Mouse (Mus musculus) left cerebral cortex, adult 18-20 months (tissue): ENCODE data around the gene Zfr. TPM values are rescaled to one million over a fixed set of nuclear protein-coding genes. Genes with fewer than 3 reads are reported as not detected.

ENCODE experiments used
- DNase-seq, 2 experiments: peaks; one replicate each; pipeline ENCODE4 v3.0.0; 2021 to 2022; ENCODE audit warnings: low spot score in 2 of 2, mixed read lengths in 1 of 2
- long read RNA-seq, 2 experiments: library from polyadenylated mRNA; stranded (forward); transcript quantifications; one replicate each; pipeline ENCODE4 v2.0.0; 2021
- total RNA-seq, 2 experiments: library from RNA; stranded (reverse); gene quantifications; 2 replicates each; pipeline ENCODE4 v1.2.3; 2021

Zfr gene
- 100 to 1,000 TPM; 334 to 364 TPM for total RNA-seq
- long read RNA-seq, experiment 1, full-length matches to known transcripts, result 69 of 282 reads
- long read RNA-seq, experiment 1, partial matches to known transcripts, result 150 of 282 reads
- long read RNA-seq, experiment 1, other reads (novel, unspliced or antisense), result 63 of 282 reads
- long read RNA-seq, experiment 2, full-length matches to known transcripts, result 38 of 148 reads
- long read RNA-seq, experiment 2, partial matches to known transcripts, result 79 of 148 reads
- long read RNA-seq, experiment 2, other reads (novel, unspliced or antisense), result 31 of 148 reads

DNA sequence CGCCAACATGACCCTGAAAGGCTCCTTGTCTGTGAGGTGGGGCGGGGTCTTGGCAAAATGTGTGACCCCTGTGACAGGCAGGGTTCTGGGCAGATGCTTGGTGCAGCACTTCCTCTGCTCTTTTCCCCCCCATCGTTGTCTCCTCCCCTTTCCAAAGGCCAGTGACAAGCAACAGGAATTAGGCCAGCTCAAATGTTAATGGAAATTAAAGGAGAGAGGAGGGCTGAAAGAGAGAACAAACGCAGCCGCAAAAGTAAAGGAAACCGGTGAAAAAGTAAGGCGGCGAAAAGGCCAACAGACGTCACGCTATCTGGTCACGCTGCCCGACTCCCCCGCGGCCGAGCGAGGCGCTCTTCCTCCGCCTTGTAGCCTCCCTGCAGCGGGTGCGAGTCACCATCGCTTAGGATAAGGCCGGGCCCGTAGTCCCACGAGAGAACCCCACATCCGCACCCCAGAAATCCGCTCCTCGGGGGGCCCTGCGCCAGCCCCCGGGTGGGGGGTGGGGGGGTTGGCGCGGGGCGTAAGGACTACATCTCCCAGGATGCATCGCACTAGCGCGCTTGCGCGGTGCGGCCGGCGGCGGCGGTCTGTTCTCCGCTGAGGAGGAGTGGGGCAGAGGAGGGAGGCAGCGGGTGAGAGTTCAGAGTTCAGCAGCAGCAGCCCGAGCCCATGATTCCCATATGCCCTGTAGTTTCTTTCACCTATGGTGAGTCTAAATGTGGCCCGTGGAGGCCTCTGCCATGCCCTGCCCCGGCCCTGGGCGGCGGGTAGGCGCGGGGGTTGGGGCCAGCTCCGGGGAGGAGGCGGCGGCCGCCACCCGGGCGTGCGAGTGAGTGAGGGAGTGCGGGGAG lies at the start of gene Zfr:
Gene Zfr (plus strand): TSS at position 590 of the 851 bp plus-strand sequence.
- peak; percentile 87 to 92 for DNase-seq

DNA sequence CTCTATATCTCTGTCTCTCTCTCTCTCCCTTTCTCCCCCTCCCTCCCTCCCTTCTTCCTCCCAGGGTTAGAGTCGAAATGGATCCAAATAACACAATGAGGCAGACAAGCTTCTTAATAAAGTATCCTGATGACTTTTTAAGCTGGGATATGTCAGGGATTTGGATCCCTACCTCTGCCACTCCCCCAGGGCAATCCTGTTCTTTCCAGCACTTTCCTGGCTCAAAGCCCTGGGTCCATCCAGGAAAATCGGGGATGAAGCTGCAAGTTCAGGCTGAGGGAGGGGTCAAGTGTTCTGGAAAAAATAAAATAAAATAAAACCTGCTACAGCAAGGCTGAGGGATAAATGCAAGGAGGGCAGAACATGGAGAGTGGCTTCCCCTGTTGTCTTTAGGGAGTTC lies 49.7 kb upstream of the Zfr start:
- no peak for DNase-seq

DNA sequence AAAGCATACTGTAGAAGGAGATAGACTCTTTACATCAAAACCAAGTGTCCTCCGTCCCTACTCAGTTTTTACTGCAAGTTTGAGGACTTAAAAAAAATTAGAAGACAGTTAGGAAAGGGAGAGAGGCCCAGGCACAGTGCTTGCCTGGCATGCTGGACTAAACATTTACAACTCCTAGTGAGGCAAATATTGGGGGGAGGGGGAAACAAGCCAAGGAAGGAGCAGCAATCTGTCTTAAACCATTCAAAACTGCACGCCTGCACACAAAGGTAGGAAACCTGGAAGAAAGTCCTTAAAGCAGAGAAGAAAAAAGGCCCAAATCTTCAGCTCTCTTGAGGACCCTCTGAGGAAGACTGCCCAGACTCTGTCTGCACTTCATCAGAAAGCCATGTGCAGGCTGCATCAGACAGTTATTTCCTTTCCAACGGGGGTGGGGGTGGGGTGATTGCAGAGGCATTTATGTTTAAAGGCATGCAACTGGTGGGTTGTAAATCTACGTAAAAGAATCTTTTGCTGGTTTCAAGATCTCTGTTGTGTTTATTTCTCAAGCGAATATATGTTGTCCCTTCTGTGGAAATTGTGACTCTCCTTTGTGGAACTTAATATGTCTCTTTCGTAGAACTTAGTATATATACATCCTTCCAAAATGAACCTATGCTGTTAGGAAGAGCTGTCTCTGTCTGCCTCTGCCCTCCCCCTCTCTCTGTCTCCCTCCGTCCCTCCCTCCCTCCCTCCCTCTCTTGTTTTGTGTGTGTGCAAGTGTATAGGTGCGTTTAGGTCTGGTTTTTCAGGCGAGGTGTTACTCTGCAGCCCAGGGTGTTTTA lies 49.0 kb upstream of the Zfr start:
- no peak for DNase-seq

DNA sequence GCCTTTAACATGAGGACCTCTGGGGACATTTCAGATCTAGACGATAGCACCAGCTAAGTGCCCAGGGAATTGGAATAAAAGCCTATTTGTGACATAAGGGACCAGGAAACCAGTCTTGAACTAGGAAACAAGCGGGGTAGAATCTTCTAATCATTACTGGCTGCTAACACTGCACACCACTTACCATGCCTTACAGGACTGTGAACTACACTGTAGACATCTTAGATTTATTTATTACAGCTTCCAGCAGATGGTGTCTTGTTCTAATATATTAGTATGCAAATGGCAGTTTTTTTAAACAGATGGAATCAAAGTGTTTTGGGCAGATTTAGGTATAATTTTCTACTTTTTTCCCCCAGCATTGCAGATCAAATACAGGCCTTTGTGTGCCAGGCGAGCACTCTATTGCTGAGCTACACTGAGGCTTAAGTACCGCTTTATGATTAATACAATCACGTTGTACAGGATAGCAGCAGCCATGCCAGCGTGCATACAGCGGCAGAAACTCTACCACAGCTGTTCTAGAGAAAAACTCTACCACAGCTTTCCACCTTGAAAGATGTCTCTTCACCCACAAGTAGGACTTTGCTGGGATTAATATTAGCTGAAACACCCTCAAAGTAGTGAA lies 44.8 kb upstream of the Zfr start:
- DNase-seq, result no peak

DNA sequence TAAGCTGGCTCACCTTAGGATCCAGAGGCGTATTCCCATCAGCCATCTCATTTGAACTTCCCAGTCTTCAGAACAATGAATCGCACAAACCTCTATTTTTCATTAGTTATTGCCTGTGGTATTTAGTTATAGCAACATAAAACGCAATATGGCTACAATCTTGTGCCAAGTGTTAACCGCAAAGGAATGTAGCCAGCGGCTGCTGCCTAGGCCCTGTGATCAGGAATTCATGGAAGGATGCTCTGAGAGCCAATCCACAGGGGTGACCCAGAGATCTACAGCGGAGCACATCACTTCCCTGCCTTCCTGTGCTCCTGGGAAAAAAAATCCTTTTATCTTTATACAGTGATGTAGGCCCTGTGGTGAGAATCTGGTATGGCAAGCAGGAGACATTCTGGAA lies 43.2 kb upstream of the Zfr start:
- DNase-seq, result no peak

DNA sequence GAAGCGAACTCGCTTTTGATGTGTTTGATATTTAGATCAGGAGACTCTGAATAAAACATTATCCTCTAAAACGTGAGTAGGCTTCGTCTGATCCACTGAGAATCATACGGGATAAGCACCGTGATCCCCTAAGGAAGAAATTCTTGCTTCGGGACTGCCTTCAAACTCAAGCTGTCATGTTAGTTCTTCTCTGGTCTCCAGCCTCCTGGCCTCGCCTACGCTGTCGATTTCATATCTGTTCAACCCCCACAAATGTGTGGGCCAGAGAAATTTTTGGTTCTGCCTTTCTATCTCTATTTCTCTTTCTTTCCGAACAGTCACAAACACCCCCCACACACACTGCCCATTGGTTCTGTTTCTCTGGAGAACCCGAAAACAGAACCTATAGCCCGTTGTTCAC lies 35.3 kb upstream of the Zfr start:
- DNase-seq, result peak; percentile 34 to 51

DNA sequence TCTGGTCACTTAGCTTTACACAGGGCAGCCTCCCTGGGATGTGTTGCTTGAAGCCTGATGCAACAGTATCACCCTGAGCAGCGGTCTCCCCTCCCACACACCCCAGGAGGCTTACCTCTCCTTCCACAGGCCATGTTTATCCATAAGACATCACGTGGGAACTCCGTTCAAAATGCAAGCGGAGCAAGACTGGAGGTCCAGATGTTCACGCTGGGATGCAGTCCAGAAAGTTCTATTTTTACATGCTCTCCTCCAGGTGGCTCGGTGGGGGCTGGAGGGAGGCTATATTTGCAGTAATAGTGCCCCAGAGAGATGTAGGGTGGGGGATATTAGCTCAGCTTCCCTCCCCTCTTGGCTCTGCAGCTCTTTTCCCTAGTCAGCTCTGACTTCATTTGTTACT lies 33.5 kb upstream of the Zfr start:
- peak; percentile 24 to 50 for DNase-seq

DNA sequence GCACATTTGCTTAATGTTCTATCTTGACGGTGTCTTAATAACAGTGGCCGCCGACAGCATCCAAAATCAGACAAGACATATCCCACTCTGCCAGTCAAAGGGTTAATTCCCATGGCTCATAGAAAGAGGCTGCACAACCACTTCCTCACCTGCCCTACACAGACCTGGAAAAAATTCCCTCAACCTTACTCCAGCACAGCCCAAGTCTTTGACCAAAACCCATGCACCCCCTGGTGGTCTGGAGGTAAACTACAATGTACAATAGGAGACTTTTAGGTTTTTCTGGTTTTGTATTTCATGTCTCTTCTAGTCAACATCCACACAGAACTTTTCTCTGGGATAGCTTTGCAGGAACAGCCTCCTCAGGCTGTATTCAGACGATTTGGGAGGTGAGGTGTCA lies 32.8 kb upstream of the Zfr start:
- peak; percentile 50 to 66 for DNase-seq

DNA sequence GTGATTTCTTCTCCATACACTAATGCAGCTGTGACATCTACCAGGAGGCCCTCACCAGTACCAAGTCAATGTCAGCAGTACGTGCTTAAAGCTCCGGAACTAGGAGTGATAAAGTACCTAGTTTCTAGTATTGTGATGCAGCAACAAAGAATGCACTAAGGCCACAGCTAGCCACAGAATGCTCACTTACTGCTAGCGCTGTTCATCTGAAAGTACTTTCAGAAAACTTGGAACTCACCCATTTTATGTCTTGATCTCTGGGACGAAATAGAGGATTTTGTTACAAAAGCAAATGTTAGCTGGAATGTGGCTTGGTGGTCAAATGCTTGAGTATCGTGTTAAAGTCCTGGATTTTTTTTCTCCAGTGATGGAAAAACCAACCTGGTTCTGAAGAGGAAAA lies 30.0 kb upstream of the Zfr start:
- no peak for DNase-seq

DNA sequence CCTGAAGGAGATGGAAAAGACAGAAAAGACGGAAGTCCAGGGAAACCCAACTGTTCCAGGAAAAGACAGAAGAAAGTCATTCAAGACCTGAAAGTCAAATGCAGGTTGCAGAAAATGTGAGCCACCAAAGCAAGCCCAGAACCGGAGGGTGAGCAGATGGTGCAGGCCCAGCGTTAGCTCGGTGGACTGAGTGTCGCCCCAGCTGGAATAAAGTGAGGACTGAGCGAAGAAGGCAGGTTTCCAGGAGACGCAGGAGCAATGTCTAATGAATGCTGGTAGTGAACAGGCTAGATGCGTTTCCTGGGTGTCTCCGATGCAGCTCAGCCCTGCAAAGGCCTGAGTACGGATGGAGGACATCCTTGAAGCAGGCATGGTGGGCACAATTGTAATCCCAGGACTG lies 29.5 kb upstream of the Zfr start:
- DNase-seq, result no peak

DNA sequence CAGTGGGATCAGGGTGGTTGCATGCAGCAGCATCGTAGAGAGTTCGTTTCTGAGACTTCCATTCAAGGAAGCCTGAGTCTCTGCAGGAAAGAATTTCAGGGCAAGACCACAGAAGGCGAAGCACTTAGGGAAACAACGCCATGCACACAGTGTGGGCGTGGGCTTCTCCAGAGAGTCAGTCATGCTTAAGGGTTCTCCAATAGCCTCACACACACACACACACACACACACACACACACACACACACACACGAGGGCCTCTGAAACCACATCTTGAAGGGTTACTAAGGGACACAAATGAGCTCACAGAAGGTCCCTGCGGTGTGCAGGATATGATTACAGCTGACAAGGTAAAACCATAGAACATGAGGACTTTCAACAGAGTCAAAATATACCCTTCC lies 27.5 kb upstream of the Zfr start:
- no peak for DNase-seq

DNA sequence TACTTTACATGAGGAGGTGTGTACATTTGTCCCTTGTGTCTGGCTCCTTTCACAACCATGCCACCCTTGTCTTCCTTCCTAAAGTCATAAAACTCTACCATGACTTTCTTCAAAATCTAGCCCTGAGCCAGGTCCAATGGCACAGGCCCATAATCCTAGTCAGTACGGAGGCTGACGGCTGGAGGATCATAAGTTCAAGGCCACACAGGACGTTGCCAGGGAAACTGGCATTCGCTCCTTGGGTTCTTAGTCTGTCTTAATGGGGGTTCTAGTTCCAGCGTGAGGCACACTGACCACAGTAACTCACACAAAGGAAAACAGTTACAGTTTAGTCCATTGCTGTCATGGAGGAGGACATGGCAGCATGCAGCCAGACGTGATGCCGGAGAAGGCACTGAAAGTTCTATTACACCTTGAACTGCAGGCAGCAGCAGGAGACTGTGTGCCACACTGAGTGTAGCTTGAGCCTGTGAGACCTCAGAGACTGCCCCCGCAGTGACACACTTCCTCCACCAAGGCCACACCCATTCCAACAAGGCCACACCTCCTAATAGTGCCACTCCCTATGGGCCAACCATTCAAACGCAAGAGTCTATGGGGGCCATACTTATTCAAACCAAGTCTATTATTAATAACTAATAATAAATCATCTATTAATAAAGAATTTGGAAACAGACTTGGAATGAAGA lies 26.5 kb upstream of the Zfr start:
- DNase-seq, result no peak

DNA sequence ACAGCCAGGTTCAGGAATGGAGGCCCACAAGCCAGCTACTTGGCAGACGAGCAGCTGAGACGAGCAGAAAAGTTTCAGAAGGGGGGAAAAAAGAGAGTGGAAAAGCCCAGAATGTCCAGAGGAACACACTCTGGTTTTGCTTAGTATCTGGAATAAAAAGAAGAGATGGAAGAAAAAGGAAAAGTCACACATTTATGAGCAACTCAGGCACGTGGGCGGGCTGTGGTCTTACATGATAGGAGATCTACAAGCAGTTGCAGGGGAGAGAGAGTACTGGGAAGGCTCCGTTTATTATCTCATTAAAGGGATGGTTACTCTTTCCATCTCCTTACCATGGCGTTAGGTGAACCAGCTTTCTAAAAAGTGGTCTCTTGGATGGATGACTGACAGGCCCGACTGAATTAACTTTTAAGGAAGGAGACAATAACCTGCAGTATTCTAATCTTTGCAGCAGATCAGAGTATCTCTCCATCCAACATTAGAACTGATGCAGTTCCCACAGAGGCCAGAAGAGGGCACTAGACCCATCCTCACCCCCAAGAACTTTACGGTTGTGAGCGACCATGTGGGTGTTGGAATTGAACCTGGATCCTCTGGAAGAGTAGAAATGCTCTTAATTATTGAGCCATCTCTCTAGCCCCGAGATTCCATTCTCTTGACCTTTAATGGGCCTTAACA lies 25.7 kb upstream of the Zfr start:
- peak; percentile 40 to 52 for DNase-seq

DNA sequence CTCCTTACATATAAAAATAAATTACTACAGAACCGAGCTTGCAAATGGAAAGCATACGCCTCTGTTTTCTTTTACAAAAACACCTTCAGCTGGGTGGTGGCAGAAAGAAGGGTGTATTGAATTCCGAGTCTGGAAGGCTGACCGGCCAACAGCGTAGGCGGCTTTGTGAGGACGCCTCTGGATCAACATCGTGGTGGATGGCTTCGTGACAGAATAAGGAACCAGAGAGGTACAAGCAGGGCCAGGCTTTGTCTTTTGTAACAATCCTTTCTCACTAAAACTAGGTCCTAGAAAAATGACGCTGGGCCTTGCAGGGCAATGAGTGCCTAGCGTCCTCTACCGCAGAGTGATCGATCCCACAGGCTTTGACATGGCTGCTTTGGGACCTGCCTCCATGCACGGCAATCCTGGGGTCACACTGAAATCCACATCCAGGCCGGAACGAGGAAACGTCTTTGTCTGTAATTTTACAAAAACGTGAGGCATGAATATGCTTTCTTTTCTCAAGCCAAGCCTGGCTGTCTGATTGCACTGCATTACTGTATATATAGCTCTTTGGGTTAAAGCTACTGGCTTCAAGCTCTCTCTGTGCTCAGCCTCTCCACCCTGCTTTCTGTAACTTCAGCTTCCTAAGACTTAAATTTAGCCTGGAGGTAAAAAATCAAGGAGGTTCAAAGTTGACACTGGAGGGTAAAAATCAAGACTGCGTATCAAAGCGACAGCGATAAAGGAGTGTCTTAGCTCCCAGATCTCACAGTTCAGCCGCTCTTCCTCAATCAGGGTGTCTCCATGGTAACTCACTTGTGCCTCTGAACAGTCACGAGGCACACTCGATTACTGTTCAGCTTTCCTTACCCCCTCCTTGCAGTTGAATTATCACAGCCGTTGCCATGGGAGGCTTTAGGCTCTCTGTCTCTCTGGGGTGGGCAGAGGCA lies 24.3 kb upstream of the Zfr start:
- peak; percentile 47 to 49 for DNase-seq

DNA sequence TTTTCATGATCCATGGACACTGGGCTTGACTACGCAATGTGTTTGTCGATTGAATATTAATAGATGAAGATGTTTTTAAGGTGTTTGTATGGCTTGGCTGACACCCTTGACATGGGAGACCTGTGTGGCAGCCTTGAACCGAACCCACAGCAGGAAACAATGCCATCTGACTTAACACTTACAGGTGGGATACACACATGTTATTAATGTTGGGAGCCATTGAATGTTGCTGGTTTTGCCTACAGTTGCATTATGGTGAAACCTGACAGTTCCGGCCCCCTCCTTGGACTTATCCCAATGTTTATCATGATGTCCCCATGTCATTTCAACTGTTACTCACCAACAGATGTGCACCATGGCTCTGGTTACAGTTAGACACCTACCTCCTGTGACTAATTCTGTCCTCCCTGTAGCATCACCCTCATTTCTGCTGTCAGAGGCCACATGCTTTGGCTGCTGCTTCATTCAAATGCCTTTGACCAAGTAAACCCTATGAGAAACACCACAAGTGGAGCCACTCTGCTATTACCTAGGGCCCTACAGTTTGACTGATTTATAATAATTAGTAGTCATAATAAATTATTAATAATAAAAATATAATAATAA lies 23.6 kb upstream of the Zfr start:
- DNase-seq, result no peak

DNA sequence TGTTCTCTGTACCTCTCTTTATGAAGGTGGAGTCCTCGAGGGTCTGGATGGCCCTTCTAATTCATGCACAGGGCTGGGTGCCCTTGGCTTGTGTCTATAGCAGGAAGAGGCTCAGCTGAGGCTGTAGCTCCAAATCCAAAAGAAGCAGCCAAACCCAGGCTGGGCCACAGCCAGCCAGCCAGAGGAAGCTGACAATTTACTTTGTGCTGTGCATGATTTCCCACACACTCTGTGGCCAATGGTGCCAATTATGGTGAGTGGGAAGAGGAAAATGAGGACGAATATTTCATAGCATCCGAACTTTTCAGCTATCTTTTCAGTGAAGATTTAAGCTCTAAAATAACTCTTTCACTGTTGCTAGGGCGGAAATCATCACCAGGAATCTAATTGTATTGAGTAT lies 21.2 kb upstream of the Zfr start:
- DNase-seq, result peak; percentile 73 to 86

DNA sequence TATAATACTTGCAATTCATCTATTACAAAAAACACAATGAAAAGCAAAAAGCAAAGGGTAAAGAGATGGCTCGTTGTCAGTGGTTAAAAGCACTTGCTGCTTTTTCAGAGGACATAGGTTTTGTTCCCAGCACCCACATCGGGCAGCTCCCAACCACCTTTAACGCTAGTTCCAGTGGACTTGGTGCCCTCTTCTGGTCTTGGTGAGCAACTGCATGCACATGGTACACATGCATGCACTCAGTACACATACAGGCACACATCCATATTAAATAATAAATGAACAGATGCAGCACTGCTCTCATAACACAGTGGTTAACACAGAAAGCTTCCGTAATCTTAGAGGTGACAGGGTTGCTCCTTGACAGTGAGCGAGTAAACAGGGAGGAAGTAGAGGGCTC lies 20.3 kb upstream of the Zfr start:
- no peak for DNase-seq

DNA sequence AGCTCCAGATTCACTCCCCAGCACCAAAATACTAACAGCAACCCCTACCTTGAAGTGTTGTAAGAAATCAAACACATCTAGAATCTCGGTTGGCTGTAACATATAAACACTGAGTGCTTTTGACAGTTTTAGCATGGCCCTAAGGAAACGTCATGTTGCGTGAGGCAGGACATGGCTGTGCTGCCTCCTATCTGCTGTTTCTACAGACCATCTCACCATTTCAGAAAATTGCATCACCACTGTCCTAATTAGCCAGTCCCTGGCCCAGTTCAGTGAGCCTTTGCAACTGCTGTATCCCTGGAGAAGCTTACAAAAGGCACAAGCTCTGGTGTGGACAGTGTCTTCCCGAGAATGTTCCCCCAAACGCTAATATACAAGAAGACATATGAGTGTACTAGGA lies 16.7 kb upstream of the Zfr start:
- DNase-seq, result no peak

DNA sequence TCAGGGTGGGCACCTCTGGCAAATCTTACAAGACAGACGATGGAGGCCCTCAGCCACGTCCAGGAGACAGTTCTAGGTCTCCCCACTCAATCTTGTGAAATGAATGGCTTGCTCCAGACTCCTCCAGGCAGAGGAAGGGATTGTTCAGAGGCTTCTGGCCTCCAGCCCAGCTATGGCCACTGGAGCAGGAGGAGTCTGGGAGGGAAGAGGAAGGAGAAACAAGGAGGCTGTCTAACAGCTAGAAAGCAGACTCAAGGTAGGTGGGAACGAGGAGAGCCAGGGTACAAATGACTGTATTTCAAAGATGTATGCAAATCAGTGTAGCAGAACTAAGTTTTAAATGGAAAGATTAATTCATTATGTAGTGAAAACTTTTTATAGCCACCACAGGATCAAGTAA lies 13.9 kb upstream of the Zfr start:
- DNase-seq, result peak in 1 of 2 experiments; percentile 48
